Mouse (Mus musculus): ENCODE results near the gene Heatr4. TPM values are rescaled to one million over a fixed set of nuclear protein-coding genes. Genes with fewer than 3 reads are reported as not detected.

The Heatr4 gene
- polyA plus RNA-seq (2014; fragmentation: Illumina TruSeq; extraction: RNeasy Lipid Tissue Mini Kit (QIAGEN cat#74804); ENCODE audit: low read depth, low replicate concordance): not detected

DNA sequence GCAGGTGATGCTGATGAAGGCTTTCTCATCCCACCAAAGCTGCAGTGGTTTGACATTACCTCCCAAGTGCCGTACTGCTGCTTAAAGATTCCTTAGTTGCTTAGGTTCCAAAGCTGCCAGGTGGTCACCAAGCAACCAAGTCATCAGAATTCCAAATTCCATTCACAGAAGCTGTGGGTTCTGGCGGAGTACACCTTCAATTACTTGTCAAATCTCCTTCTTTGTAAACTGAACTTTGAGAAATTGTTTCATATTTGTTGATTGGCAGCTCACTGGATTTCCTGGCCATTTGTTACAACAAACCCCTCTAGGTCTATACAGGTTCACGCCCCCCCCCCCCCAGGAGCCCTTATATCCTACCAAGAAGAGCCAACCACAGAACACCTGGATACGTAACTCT, at the start of gene Heatr4:
Gene Heatr4 (minus strand): TSS at position 101 of the 400 bp plus-strand sequence.

DNA sequence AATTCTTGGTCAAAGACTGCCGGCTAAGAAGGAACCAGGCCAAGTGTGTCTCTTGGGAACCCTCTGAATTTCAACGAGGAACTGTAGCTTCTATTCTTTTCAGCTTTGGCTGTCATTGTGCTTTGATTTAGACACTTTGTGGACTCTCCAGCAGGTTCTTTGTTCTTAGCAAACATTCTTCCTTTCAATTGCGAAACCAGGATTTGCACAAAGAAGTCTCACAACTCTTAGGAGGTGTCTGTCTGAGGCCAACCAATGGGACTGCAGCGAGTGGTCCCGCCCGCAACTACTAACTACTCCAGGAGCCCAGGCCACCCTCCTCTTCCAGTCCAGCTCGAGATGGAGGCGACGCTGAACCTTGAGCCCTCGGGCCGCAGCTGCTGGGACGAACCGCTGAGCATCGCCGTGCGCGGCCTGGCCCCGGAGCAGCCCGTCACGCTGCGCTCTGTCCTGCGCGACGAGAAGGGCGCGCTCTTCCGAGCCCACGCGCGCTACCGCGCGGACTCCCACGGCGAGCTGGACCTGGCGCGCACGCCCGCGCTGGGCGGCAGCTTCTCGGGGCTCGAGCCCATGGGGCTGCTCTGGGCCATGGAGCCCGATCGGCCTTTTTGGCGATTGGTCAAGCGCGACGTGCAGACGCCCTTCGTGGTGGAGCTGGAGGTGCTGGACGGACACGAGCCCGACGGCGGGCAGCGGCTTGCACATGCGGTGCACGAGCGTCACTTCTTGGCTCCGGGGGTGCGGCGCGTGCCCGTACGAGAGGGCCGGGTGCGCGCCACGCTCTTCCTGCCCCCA, 24.7 kb upstream of the Heatr4 start, which contains the start of gene Acot1:
Gene Acot1 (plus strand): TSS at position 320 of the 795 bp plus-strand sequence.

DNA sequence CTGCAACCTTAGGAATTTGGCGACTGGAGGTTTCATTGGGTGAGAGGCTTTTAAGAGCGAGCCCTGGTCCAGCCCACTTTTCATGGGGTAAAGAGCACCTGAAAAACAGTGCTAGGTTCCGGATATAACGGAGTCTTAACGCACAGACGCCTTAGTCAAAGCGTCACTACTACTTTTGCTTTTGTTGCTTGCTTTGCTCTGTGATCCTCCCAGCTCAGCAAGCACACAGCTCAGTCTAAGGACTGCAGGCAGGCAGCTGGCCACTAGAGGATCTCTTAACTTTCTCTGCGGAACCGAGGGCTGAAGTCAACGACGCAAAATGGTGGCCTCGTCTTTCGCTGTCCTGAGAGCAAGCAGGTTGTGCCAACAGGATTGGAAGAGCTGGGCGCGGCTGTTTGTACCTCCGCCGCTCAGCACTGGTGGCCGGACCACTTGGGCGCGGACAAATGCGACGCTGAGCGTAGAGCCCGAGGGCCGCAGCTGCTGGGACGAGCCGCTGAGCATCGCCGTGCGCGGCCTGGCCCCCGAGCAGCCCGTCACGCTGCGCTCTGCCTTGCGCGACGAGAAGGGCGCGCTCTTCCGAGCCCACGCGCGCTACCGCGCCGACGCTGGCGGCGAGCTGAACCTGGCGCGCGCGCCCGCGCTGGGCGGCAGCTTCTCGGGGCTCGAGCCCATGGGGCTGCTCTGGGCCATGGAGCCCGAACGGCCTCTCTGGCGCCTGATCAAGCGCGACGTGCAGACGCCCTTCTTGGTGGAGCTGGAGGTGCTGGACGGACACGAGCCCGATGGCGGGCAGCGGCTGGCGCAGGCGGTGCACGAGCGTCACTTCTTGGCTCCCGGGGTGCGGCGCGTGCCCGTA, 3.2 kb upstream of the Heatr4 start, which contains the start of gene Acot2:
Gene Acot2 (plus strand): TSS at position 279 of the 859 bp plus-strand sequence.

DNA sequence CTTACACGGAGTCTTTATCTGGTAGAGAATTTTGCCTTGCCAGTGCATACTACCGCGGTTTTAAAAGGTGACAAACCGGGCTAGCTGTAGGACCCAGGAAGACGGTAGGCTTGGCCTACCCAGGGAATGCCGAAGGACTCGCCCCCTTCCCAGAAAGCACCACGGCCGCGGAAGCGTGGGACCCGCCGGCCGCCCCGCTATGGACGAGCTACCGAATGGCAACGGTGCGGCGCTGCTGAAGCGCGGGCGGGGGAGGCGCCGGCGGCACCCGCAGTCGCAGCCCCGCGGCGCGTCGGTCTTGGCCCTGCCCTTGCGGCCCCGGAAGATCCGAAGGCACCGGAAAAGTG, 34.2 kb downstream of the Heatr4 start, which contains the start of gene Riox1:
Gene Riox1 (plus strand): TSS at position 116 of the 347 bp plus-strand sequence.

DNA sequence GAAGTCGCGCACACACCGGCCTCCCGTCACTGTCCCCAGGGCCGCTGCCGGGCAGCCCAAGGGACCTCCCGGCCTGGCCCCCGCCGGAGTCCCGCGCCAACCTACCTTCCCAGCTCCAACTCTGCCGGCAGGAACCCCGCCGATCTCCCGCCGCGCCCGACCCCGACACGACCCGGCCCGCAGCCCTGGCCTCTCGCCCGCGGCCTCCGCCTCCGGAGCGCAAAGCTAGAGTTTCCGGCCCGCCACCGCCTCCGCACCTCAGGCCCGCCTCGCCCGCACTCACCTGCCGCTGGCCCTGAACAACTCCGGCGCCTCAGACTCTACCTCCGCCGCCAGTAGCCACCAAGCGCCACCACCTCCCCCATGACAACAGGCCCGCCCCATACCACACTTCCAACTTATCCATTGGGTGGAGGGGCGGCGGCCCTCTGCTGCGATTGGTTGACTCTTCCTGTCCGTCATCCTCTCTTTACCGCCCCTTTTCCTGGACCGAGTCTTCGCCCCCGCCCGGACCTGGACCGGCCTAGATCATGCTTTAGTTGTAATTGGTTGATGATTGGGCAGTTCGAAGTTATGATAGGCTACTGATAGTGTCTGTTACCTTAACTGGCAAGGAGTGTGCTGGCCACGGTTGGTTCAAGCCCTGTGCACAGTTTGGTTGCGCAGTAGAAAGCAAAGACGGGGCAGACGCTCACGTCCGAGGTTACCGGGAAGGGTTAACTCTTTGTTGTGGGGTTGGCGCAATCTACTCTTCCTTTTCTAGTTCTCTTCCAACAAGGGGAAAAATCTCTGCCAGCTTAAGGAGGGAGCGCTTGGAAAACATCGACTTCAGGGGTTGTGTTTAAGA, 62.9 kb downstream of the Heatr4 start, which contains the start of gene Numb:
Gene Numb (minus strand): TSS at position 400 of the 847 bp plus-strand sequence.

Other genes with a start within 250 kb of the Heatr4 start
- 0.12 TPM for gene Papln, start 221.2 kb downstream of the Heatr4 start, polyA plus RNA-seq (2014; fragmentation: Illumina TruSeq; extraction: RNeasy Lipid Tissue Mini Kit (QIAGEN cat#74804); ENCODE audit: low read depth, low replicate concordance)
- 32.0 TPM for gene Numb, start 62.9 kb downstream of the Heatr4 start, polyA plus RNA-seq (2014; fragmentation: Illumina TruSeq; extraction: RNeasy Lipid Tissue Mini Kit (QIAGEN cat#74804); ENCODE audit: low read depth, low replicate concordance)
- gene Riox1, start 34.2 kb downstream of the Heatr4 start, polyA plus RNA-seq (2014; fragmentation: Illumina TruSeq; extraction: RNeasy Lipid Tissue Mini Kit (QIAGEN cat#74804); ENCODE audit: low read depth, low replicate concordance): 1.5 TPM
- gene Acot2, start 3.0 kb upstream of the Heatr4 start, polyA plus RNA-seq (2014; fragmentation: Illumina TruSeq; extraction: RNeasy Lipid Tissue Mini Kit (QIAGEN cat#74804); ENCODE audit: low read depth, low replicate concordance): 10.3 TPM
- 174 TPM for gene Acot1, start 24.6 kb upstream of the Heatr4 start, polyA plus RNA-seq (2014; fragmentation: Illumina TruSeq; extraction: RNeasy Lipid Tissue Mini Kit (QIAGEN cat#74804); ENCODE audit: low read depth, low replicate concordance)
- 81.8 TPM for gene Acot4, start 53.5 kb upstream of the Heatr4 start, polyA plus RNA-seq (2014; fragmentation: Illumina TruSeq; extraction: RNeasy Lipid Tissue Mini Kit (QIAGEN cat#74804); ENCODE audit: low read depth, low replicate concordance)
- gene Gm49366, start 54.1 kb upstream of the Heatr4 start, polyA plus RNA-seq (2014; fragmentation: Illumina TruSeq; extraction: RNeasy Lipid Tissue Mini Kit (QIAGEN cat#74804); ENCODE audit: low read depth, low replicate concordance): not detected
- 35.3 TPM for gene Acot3, start 67.3 kb upstream of the Heatr4 start, polyA plus RNA-seq (2014; fragmentation: Illumina TruSeq; extraction: RNeasy Lipid Tissue Mini Kit (QIAGEN cat#74804); ENCODE audit: low read depth, low replicate concordance)
- not detected for gene Acot5, start 84.5 kb upstream of the Heatr4 start, polyA plus RNA-seq (2014; fragmentation: Illumina TruSeq; extraction: RNeasy Lipid Tissue Mini Kit (QIAGEN cat#74804); ENCODE audit: low read depth, low replicate concordance)
- gene Acot6, start 115.8 kb upstream of the Heatr4 start, polyA plus RNA-seq (2014; fragmentation: Illumina TruSeq; extraction: RNeasy Lipid Tissue Mini Kit (QIAGEN cat#74804); ENCODE audit: low read depth, low replicate concordance): 21.5 TPM
- 10.8 TPM for gene Dnal1, start 129.5 kb upstream of the Heatr4 start, polyA plus RNA-seq (2014; fragmentation: Illumina TruSeq; extraction: RNeasy Lipid Tissue Mini Kit (QIAGEN cat#74804); ENCODE audit: low read depth, low replicate concordance)
- not detected for gene Pnma1, start 163.6 kb upstream of the Heatr4 start, polyA plus RNA-seq (2014; fragmentation: Illumina TruSeq; extraction: RNeasy Lipid Tissue Mini Kit (QIAGEN cat#74804); ENCODE audit: low read depth, low replicate concordance)
- gene Elmsan1, start 234.0 kb upstream of the Heatr4 start, polyA plus RNA-seq (2014; fragmentation: Illumina TruSeq; extraction: RNeasy Lipid Tissue Mini Kit (QIAGEN cat#74804); ENCODE audit: low read depth, low replicate concordance): 4.6 TPM

Measured in kidney, adult 10 weeks (tissue).